14 mouse cellular contexts compared by ENCODE assay signal in genomic region chr4:153688441-153688840, GRCm38 (mm10).
"Had no signal": no experiment of that assay in that cellular context is flagged by ENCODE, and none has a peak within 500 bp of the region (broad histone marks: within the 10 kb centered on the region; RNA-seq: fewer than 3 reads in every experiment).

No protein-coding gene starts in this region.

- H3K27ac ChIP-seq: midbrain, embryonic 13.5 days; midbrain, embryonic 15.5 days; neural tube, embryonic 12.5 days; stomach, embryonic 15.5 days; stomach, postnatal 0 days had no signal

- H3K4me2 ChIP-seq: lung, embryonic 14.5 days; midbrain, embryonic 11.5 days; midbrain, embryonic 13.5 days; midbrain, embryonic 15.5 days; neural tube, embryonic 12.5 days; stomach, embryonic 15.5 days had no signal

- H3K9me3 ChIP-seq: midbrain, embryonic 13.5 days; midbrain, embryonic 15.5 days; neural tube, embryonic 12.5 days; stomach, embryonic 15.5 days had no signal

- H3K27me3 ChIP-seq: midbrain, embryonic 15.5 days; stomach, embryonic 15.5 days had no signal

- H3K4me3 ChIP-seq: midbrain, embryonic 13.5 days; midbrain, embryonic 15.5 days; neural tube, embryonic 12.5 days; stomach, embryonic 15.5 days had no signal

- H3K9ac ChIP-seq: lung, embryonic 14.5 days; midbrain, embryonic 13.5 days; midbrain, embryonic 15.5 days; neural tube, embryonic 12.5 days; stomach, embryonic 15.5 days had no signal

- H3K4me1 ChIP-seq: midbrain, embryonic 15.5 days; neural tube, embryonic 12.5 days; stomach, embryonic 15.5 days had no signal

- H3K36me3 ChIP-seq: midbrain, embryonic 13.5 days; midbrain, embryonic 15.5 days; neural tube, embryonic 12.5 days; stomach, embryonic 15.5 days had no signal

- ATAC-seq: midbrain, embryonic 13.5 days; midbrain, embryonic 15.5 days had no signal

- DNase-seq: lung, adult 18-20 months; lung, embryonic 14.5 days; lung, postnatal 10 days; lung, postnatal 4 days; right cerebral cortex, postnatal 14 days; thymus, adult 2 months; thymus, postnatal 25 days; thymus, postnatal 4 days had no signal
